8 mouse cellular contexts compared by ENCODE assay signal in the genomic region with DNA sequence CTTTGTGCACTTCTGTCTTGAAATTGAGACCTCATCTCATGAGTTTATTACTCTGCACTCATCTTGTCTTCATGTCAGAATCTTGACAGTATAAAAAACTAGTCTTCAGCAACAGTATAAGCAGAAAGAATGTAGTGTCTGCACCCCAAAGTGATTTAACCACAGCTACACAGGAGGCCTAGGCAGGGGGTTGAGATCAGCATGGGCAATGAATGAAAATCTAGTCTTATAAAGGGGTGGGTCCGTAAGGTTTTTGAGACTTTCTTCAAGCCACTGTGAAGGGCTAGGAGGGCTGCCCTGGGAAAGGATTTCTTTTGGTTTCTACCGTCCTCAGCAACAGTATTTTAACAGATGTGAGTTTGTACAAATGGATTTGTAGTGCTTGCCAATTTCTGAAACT. TPM values are rescaled to one million over a fixed set of nuclear protein-coding genes. Genes with fewer than 3 reads are reported as not detected.
A peak's percentile ranks its signal among the peaks of the same experiment; 100 is the strongest.
DNase-seq lines count a peak whose midpoint lies in the region; ATAC-seq and TF ChIP-seq lines count a peak whose summit lies in the region.

No protein-coding gene starts in this region.

- peaks cover 6% of the 10 kb centered on the region for H3K36me3 ChIP-seq in neural tube, embryonic 11.5 days (ENCODE audit: control insufficient read depth, insufficient read depth, low read length)
- peaks cover 5% of the 10 kb centered on the region for H3K36me3 ChIP-seq in limb, embryonic 11.5 days (ENCODE audit: control insufficient read depth, insufficient read depth, low read length)
- H3K36me3 ChIP-seq in neural tube, embryonic 15.5 days: peaks cover 34% of the 10 kb centered on the region

- H3K9me3 ChIP-seq in neural tube, embryonic 11.5 days (ENCODE audit: control insufficient read depth, low read length): no peaks in the 10 kb centered on the region
- H3K9me3 ChIP-seq in limb, embryonic 11.5 days (ENCODE audit: control insufficient read depth, low read length): no peaks in the 10 kb centered on the region
- H3K9me3 ChIP-seq in neural tube, embryonic 15.5 days (replicated peaks): no peaks in the 10 kb centered on the region

- no peak for DNase-seq in cerebellum, adult 2 months
- no peak for DNase-seq in cerebellum, postnatal 14 days
- DNase-seq in neural tube, embryonic 11.5 days (ENCODE audit: low spot score): no peak
- DNase-seq in neural tube, embryonic 10.5 days (ENCODE audit: extremely low spot score, low spot score): no peak
- DNase-seq in limb, embryonic 11.5 days (ENCODE audit: low spot score): no peak
- DNase-seq in adrenal gland, postnatal 4 days (ENCODE audit: low spot score in 2 of 2): no peak
- DNase-seq in retina, embryonic 14.5 days (ENCODE audit: low spot score): no peak

- H3K4me2 ChIP-seq in neural tube, embryonic 11.5 days (ENCODE audit: low read depth): 0 out of 2 replicates have a peak overlapping the region, but pooled peaks have one; percentile 37
- peak overlapping the region; percentile 45; the same call in 1 of the 2 replicates for H3K4me2 ChIP-seq in limb, embryonic 11.5 days (ENCODE audit: low read depth, severe bottlenecking)
- H3K4me2 ChIP-seq in neural tube, embryonic 15.5 days: peak overlapping the region; percentile 61

- TF ChIP-seq CTCF in cerebellum, adult 2 months (IDR thresholded peaks at IDR 0.05; ENCODE audit: borderline replicate concordance, insufficient read depth, low read depth, low read length): no peak

- no peak overlapping the region for H3K9ac ChIP-seq in neural tube, embryonic 11.5 days (ENCODE audit: low read length)
- H3K9ac ChIP-seq in limb, embryonic 11.5 days (ENCODE audit: low read length): peak overlapping the region; percentile 81
- no peak overlapping the region for H3K9ac ChIP-seq in neural tube, embryonic 15.5 days (replicated peaks)

- 47% methylated on average over 2 of the region's 2 CpGs for WGBS in cerebellum, adult 2 months
- WGBS in neural tube, embryonic 11.5 days: 26% methylated on average over 2 of the region's 2 CpGs
- WGBS in limb, embryonic 11.5 days: 57% methylated on average over 2 of the region's 2 CpGs
- 57% methylated on average over 2 of the region's 2 CpGs for WGBS in neural tube, embryonic 15.5 days

- no peak for TF ChIP-seq POLR2A in cerebellum, adult 2 months (IDR thresholded peaks at IDR 0.05; ENCODE audit: borderline replicate concordance, insufficient read depth, low read length)

- no peaks in the 10 kb centered on the region; the same call in 1 of the 2 replicates for H3K4me1 ChIP-seq in cerebellum, adult 2 months (ENCODE audit: control insufficient read depth, insufficient read depth, low read length)
- no peaks in the 10 kb centered on the region for H3K4me1 ChIP-seq in neural tube, embryonic 11.5 days (ENCODE audit: control insufficient read depth, insufficient read depth, low read length)
- H3K4me1 ChIP-seq in limb, embryonic 11.5 days (ENCODE audit: control insufficient read depth, insufficient read depth, low read length): 0 out of 2 replicates have a peak, but pooled peaks cover 3% of the 10 kb centered on the region
- H3K4me1 ChIP-seq in neural tube, embryonic 15.5 days: peaks cover 16% of the 10 kb centered on the region

- no peaks in the 10 kb centered on the region for H3K27me3 ChIP-seq in cerebellum, adult 2 months (ENCODE audit: control insufficient read depth, insufficient read depth, low read length)
- H3K27me3 ChIP-seq in neural tube, embryonic 11.5 days (ENCODE audit: control insufficient read depth, insufficient read depth, low read length): no peaks in the 10 kb centered on the region
- H3K27me3 ChIP-seq in limb, embryonic 11.5 days (ENCODE audit: control insufficient read depth, insufficient read depth, low read length): no peaks in the 10 kb centered on the region
- H3K27me3 ChIP-seq in neural tube, embryonic 15.5 days (replicated peaks): no peaks in the 10 kb centered on the region

- H3K27ac ChIP-seq in cerebellum, adult 2 months (ENCODE audit: insufficient read depth, low read length): no peak overlapping the region
- no peak overlapping the region for H3K27ac ChIP-seq in neural tube, embryonic 11.5 days (ENCODE audit: low read depth, low read length)
- no peak overlapping the region for H3K27ac ChIP-seq in limb, embryonic 11.5 days (replicated peaks; ENCODE audit: low read depth, low read length)
- no peak overlapping the region for H3K27ac ChIP-seq in neural tube, embryonic 15.5 days (replicated peaks)

- peak overlapping the region; percentile 73 for H3K4me3 ChIP-seq in cerebellum, adult 2 months (replicated peaks; ENCODE audit: insufficient read depth, low read depth, low read length)
- peak overlapping the region; percentile 60 for H3K4me3 ChIP-seq in neural tube, embryonic 11.5 days (ENCODE audit: low read depth, low read length)
- no peak overlapping the region; the same call in none of the 2 replicates for H3K4me3 ChIP-seq in limb, embryonic 11.5 days (ENCODE audit: low read depth, low read length)
- peak overlapping the region; percentile 56 for H3K4me3 ChIP-seq in neural tube, embryonic 15.5 days (replicated peaks)

- no peak for ATAC-seq in neural tube, embryonic 11.5 days (ENCODE audit: insufficient read depth, low FRiP score, low TSS enrichment)
- no peak for ATAC-seq in limb, embryonic 11.5 days (ENCODE audit: insufficient number of reproducible peaks, low FRiP score, low TSS enrichment, low read depth)
- peak; percentile 22; the same call in 1 of the 2 replicates for ATAC-seq in neural tube, embryonic 15.5 days (ENCODE audit: low FRiP score)

RNA-seq across cellular contexts. Expression of a gene that starts 0.3 kb away (rescaled TPM):
- polyA plus RNA-seq in cerebellum, adult 2 months (2012; rRNA removed): 44.8 and 44.9 TPM in 2 replicates
- 65.5 and 65.7 TPM in 2 replicates for polyA plus RNA-seq in neural tube, embryonic 11.5 days (2014; fragmentation: Nextera tagmentation; extraction: Ambion mirVana)
- polyA plus RNA-seq in limb, embryonic 11.5 days (2014; fragmentation: Nextera tagmentation; extraction: Ambion mirVana): 60.7 and 64.0 TPM in 2 replicates
- 76.0 and 79.8 TPM in 2 replicates for polyA plus RNA-seq in neural tube, embryonic 15.5 days (2015; fragmentation: Nextera tagmentation; extraction: Ambion mirVana)
- 10 to 100 TPM; 57.4 to 63.3 TPM for total RNA-seq in adrenal gland, postnatal 4 days (2021)

RNA-seq across cellular contexts. Expression of a gene that starts 10.7 kb away (rescaled TPM):
- 0.40 and 0.61 TPM in 2 replicates for polyA plus RNA-seq in cerebellum, adult 2 months (2012; rRNA removed)
- 0.89 and 0.93 TPM in 2 replicates for polyA plus RNA-seq in neural tube, embryonic 11.5 days (2014; fragmentation: Nextera tagmentation; extraction: Ambion mirVana)
- polyA plus RNA-seq in limb, embryonic 11.5 days (2014; fragmentation: Nextera tagmentation; extraction: Ambion mirVana): 0.77 and 0.91 TPM in 2 replicates
- 0.31 and 0.32 TPM in 2 replicates for polyA plus RNA-seq in neural tube, embryonic 15.5 days (2015; fragmentation: Nextera tagmentation; extraction: Ambion mirVana)
- 1 to 10 TPM; 1.7 to 2.8 TPM for total RNA-seq in adrenal gland, postnatal 4 days (2021)

RNA-seq across cellular contexts. Expression of a gene that starts 11.1 kb away (rescaled TPM):
- 29.2 and 29.6 TPM in 2 replicates for polyA plus RNA-seq in cerebellum, adult 2 months (2012; rRNA removed)
- polyA plus RNA-seq in neural tube, embryonic 11.5 days (2014; fragmentation: Nextera tagmentation; extraction: Ambion mirVana): 53.1 and 66.7 TPM in 2 replicates
- polyA plus RNA-seq in limb, embryonic 11.5 days (2014; fragmentation: Nextera tagmentation; extraction: Ambion mirVana): 55.4 and 60.9 TPM in 2 replicates
- polyA plus RNA-seq in neural tube, embryonic 15.5 days (2015; fragmentation: Nextera tagmentation; extraction: Ambion mirVana): 50.2 and 50.8 TPM in 2 replicates
- 10 to 100 TPM; 29.2 to 29.7 TPM for total RNA-seq in adrenal gland, postnatal 4 days (2021)

RNA-seq across cellular contexts. Expression of a gene that starts 11.3 kb away (rescaled TPM):
- polyA plus RNA-seq in cerebellum, adult 2 months (2012; rRNA removed): 414 and 434 TPM in 2 replicates
- 573 and 583 TPM in 2 replicates for polyA plus RNA-seq in neural tube, embryonic 11.5 days (2014; fragmentation: Nextera tagmentation; extraction: Ambion mirVana)
- 619 and 660 TPM in 2 replicates for polyA plus RNA-seq in limb, embryonic 11.5 days (2014; fragmentation: Nextera tagmentation; extraction: Ambion mirVana)
- polyA plus RNA-seq in neural tube, embryonic 15.5 days (2015; fragmentation: Nextera tagmentation; extraction: Ambion mirVana): 590 and 594 TPM in 2 replicates
- 100 to 1,000 TPM; 316 to 337 TPM for total RNA-seq in adrenal gland, postnatal 4 days (2021)

RNA-seq across cellular contexts. Expression of a gene that starts 17.0 kb away (rescaled TPM):
- 35.3 and 40.1 TPM in 2 replicates for polyA plus RNA-seq in cerebellum, adult 2 months (2012; rRNA removed)
- 64.2 and 65.8 TPM in 2 replicates for polyA plus RNA-seq in neural tube, embryonic 11.5 days (2014; fragmentation: Nextera tagmentation; extraction: Ambion mirVana)
- polyA plus RNA-seq in limb, embryonic 11.5 days (2014; fragmentation: Nextera tagmentation; extraction: Ambion mirVana): 83.2 and 83.3 TPM in 2 replicates
- polyA plus RNA-seq in neural tube, embryonic 15.5 days (2015; fragmentation: Nextera tagmentation; extraction: Ambion mirVana): 62.6 and 72.5 TPM in 2 replicates
- 100 to 1,000 TPM in 1 of 2 experiments, 10 to 100 TPM in 1; 98.6 to 102 TPM for total RNA-seq in adrenal gland, postnatal 4 days (2021)
